Mouse (Mus musculus) liver, adult (tissue): ENCODE measurements around the gene Snx11.
A peak's percentile ranks its signal among the peaks of the same experiment; 100 is the strongest.

Source experiments
- GATA4 ChIP-seq: IDR thresholded peaks from 2 replicates; pipeline ENCODE4 v1.6.1; 2014; ENCODE audit warnings: mild to moderate bottlenecking, low read length; ENCODE audit not compliant: insufficient replicate concordance

The Snx11 gene

GRCm38 (mm10) chr11:96776968-96777962 is at the start of gene Snx11:
Gene Snx11, minus strand, starts transcription at chr11:96777559.
- TF ChIP-seq GATA4: peak; percentile 54; the same call in 1 of the 2 replicates

GRCm38 (mm10) chr11:96826481-96826880 is 49.1 kb upstream of the Snx11 start:
- no peak for TF ChIP-seq GATA4

DNA sequence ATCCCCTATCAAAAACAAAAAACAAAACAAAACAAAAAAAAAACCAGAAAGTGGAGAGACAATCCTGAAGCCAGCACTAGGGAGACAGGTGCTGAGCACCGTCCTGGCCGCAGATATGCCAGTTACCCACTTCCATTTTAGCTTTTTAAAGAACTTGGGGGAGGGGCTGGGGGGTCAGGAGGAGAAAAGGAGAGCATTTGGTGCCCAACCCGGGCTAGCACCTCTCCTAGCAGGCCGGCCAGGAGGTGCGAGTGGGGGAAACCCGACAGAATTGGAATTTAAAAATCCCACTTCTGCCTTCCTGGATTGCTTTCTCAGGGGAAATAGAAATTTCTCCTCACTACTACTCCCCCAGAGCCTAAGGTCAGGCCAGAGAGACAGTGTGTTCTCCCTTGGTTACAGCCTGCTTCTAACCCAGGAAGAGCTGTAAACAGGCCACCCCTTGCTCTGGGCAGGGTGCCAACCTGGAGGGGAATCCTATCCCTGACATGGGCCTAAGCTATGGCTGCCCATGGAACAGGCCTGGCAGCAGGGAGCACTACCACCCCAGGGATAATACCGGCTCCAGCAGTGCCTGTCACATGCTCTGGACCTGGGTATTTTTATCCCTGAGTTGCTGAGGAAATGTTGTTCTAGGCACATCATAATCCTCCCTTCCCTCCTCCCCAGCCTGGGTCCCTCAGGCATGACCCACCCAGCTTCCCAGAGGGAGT is 47.6 kb upstream of the Snx11 start:
- TF ChIP-seq GATA4: no peak

DNA sequence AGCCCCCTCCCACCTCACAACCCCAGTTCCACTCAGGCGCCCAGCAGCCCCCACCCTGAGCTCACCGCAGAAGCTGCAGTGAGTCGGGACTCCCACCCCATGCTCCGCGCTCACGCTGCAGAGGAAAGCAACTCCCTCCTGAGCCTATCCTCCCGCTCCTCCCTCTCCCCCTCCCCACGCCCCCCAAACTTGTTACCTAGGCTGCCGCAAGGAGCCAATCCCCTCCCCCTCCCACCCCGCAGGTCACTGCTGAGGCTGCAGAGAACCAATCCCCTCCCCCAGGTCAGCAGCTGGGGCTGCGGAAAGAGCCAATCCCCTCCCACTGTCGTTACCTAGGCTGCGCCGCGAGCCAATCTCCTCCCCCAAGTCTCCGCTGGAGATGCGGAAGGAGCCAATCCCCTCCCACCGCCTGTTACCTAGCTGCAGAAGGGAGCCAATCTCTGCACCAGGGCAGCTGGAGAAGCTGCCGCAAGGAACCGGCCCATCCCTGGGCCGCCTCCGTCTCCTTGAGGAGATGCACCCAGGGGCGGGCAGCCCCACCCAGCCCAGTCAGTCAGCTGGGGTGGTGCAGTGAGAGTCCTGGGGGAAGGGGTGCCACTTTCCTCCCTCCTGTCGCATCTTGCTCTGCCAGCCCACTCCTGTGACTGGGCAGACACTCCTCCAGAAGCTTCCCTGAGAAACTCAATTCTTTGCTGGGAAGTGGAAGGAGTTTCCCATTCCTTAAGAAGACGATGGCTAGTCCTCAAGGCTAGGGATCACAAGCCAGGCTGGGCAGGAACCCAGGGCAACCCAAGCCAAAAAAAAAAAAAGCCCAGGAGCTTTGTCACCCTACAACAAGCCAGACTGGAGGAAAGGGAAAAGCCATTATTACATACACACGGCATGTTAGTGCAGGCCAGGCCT is 46.8 kb upstream of the Snx11 start:
- no peak for TF ChIP-seq GATA4

DNA sequence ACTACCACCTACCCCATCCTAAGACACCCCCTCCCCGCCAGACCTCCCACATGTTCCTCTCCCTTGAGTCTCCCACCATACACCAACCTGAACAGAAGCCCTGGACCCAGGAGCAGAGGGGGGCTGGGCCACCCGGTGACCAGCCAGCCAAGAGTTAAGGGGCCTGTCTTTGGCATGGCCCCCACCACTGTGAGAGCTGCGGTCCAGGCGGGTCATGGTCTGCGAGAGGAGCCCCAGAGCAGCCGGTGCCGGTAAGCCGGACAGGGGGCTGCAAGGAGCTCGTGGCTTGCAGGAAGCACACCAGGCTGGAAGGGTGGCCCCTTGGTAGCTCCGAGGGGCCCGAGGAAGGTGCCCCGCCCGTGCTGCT is 46.1 kb upstream of the Snx11 start:
- TF ChIP-seq GATA4: no peak

DNA sequence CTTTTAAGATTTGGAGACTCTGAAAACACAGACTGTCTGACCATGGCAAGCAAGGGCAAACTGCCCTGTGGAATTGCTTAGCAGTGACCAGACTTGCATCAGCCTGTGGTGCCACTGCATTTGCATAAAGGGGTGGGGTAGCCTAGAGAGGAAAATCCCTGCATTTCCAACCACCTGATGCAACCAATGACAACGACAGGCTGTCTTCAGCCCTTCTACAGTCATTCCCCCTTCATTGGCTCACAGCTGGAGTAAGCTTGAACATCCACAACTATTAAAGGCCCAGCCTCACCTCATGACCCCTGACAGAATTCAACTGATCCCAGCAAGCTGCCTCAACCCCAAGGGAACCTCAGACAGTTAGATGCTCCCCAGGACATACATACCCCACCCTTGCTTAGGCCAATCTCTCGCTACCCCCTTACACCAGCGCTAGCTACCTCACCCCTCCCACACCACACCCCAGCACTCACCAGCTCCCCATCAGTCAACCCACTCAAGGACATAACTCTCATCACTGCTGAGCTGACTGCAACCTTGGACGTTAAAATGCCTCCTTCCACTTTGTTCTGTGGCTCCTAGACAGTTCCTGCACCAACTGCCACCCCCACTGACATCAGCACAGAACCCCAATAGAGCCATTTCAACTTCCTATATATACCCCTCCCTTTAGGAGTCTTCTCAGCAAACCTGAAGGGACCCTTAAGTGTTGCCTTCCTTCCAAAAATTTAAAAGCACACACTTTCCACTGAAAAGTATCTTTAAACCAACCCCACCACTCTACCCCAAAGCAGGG is 45.5 kb upstream of the Snx11 start:
- no peak for TF ChIP-seq GATA4

GRCm38 (mm10) chr11:96821956-96822355 is 44.6 kb upstream of the Snx11 start:
- TF ChIP-seq GATA4: no peak

DNA sequence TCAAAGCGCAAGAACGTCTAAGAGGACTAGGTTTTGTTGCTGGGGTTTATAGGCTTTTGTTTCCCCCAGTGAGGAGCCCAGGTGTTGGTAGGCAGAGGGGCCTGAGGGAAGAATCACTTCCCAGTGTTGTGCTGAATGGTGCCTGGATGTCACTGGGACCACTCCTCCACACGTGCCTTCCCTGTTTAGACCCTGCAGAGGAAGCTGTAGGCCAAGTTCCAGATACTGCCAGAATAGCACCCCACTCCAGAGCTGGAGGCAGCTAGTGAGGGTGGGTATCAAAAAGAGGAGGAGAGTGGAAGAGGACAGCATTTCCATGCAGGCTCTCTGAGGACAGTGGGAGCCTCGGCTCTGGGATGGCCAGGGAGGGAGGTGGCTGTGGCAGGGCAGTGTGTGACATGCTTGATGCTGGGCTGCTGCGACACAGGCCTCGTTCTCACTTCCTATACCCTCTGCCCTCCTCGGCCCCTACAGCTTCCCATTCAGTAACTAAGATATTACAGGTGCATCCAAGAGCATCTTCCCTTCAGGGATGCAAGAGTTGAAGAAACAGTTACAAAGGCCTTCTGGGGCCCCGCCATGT is 40.9 kb upstream of the Snx11 start:
- no peak for TF ChIP-seq GATA4

- no peak for TF ChIP-seq GATA4
Measured at GRCm38 (mm10) chr11:96816979-96817378, 39.6 kb upstream of the Snx11 start.

DNA sequence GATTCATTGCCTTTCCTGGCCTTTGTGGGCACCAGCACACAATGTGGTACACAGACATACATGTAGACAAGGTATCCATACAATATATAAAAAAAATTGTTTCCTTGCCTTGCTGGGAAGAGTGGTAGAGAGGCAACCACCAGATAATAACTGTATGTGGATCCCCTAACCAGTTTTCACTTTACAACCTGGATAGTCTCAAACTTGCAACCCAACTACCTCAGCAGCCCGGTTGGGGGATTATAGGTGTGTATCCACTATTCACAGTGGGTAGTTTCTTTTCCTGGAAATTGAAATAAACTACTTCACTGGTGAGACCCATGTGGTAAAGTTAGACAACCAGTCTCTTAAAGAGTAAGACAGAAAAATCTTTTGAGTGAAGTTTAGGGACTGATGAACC is 39.1 kb upstream of the Snx11 start:
- TF ChIP-seq GATA4: no peak

DNA sequence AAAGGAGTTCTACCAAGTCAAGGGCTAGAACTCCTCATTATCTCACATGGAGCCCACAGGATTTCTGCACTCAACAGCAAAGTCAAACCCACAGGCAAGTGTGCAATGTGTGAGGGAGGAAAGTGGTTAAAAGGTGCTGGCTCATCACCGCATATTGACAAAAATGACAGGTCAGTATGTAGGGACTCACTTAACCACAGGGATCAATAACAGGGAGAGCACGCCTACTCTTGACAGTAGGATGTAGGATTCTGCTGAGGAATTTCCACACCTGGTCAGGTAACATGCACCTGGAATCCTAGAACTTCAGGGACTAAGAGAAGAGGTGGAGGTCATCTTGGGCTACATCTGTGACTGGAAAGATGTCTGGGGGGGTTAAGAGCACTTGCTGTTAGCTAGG is 38.5 kb upstream of the Snx11 start:
- no peak for TF ChIP-seq GATA4

- no peak for TF ChIP-seq GATA4
Measured at GRCm38 (mm10) chr11:96814443-96814842, 37.1 kb upstream of the Snx11 start.

- TF ChIP-seq GATA4: no peak
Measured at GRCm38 (mm10) chr11:96813920-96814319, 36.6 kb upstream of the Snx11 start.

DNA sequence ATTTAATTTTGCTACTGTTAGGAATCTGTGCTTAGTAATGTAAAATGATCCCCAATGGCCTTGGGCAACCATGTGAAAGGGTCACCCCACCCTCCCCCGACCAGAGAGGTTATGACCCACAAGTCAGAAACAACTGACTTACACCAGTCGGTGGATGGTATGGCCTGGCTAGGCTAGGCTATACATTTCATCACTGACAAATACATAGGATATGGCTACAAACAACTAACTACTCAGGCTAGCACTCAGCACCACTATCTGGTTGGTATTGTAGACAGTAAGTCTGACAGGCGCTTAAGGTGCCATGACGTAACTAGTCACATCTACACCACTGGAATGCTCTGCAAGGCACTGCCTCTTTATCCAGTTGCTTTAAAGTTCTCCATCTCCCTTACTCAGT is 36.1 kb upstream of the Snx11 start:
- TF ChIP-seq GATA4: no peak
